Mouse (Mus musculus) fibroblast of lung, adult 2 months (primary cell): ENCODE data around the gene Naalad2.
"Not testable (repeated sequence)": the region's sequence is repeated elsewhere in the genome, so short reads cannot be mapped to it uniquely, and the experiment has no call there.

Experiments used
- DNase-seq: peaks from one replicate; pipeline ENCODE4 v3.0.0-alpha.2; 2011; ENCODE audit warnings: low read depth

Naalad2 gene

DNA sequence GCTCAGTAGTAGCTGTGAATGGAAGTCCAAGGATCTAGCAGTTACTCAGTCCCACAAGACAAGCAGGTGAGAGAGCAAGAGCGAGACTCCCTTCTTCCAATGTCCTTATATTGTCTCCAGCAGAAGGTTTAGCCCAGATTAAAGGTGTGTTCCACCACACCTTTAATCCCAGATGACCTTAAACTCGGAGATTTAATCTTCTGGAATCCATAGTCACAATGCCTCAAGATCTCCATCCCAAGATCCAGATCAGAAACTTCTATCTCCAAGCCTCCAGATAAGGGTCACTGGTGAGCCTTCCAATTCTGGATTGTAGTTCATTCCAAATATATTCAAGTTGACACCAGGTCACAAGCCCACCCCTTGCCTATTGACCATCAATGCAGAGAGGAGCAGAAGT, at the start of gene Naalad2:
Gene Naalad2 (minus strand): TSS at position 101 of the 400 bp plus-strand sequence.
- DNase-seq = not testable (repeated sequence)

DNA sequence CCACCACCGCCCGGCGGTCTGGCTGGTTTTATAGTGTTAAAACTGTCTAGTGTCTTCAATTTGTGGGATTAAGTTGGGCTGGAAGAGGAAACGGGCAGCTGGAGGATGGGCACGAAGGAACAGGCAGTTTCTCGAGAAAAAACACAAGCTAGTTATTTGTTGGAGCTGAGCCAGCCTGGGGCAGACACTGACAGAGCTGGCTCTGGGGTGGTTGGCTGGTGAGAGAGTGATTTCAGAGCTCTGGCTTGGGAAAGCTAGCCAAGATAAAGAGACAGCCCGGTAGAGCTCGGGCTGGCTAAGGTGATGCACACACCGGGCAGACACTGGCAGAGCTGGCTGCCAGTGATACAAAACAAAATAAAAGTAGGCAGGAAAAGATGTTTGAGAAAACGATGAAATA, 28.9 kb upstream of the Naalad2 start:
- no peak for DNase-seq

DNA sequence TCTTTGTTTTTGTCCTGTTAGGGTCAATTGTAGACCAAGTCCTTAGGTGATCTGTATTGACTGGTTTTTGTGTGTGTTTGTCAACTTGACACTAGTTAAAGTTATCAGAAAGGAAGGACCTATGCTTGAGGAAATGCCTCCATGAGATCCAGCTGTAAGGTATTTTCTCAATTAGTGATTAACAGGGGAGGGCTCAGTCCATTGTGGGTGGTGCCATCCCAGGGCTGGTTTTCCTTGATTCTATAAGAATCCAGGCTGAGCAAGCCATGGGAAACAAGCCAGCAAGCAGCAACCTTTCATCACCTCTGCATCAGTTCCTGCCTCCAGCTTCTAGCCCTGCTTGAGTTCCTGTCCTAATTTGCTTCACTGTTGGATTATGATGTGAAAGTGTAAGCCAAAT, 27.6 kb upstream of the Naalad2 start, which contains the start of gene Mbd3l2:
Gene Mbd3l2 (plus strand): TSS at position 301 of the 400 bp plus-strand sequence.
- DNase-seq = no peak

DNA sequence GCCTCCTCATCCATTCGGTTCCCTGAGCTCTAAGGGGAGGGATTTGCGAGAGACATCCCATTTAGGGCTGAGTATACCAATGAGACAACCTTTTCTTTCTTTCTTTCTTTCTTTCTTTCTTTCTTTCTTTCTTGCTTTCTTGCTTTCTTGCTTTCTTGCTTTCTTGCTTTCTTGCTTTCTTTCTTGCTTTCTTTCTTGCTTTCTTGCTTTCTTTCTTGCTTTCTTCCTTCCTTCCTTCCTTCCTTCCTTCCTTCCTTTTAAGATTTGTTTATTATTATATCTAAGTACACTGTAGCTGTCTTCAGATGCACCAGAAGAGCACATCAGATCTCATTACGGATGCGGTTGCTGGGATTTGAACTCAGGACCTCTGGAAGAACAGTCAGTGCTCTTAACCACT, 9.6 kb upstream of the Naalad2 start:
- not testable (repeated sequence) for DNase-seq

DNA sequence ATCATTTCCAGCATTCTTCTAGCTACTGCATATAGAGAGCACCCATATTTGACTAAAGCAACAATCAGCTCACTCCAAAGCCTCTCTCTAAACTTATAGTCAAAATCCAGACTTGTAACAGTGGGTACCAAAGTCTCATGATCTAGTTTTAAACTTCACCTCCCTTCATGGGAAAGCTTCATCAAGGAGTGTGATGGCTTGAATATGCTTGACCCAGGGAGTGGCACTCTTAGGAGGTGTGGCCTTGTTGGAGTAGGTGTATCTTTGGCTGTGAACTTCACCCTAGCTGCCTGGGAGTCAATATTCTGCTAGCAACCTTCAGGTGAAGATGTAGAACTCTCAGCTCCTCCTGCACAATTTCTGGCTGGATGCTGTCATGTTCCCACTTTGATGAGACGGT, 1.3 kb upstream of the Naalad2 start, which contains the start of gene Ubtfl1:
Gene Ubtfl1 (plus strand): TSS at position 301 of the 400 bp plus-strand sequence.
- no peak for DNase-seq

DNA sequence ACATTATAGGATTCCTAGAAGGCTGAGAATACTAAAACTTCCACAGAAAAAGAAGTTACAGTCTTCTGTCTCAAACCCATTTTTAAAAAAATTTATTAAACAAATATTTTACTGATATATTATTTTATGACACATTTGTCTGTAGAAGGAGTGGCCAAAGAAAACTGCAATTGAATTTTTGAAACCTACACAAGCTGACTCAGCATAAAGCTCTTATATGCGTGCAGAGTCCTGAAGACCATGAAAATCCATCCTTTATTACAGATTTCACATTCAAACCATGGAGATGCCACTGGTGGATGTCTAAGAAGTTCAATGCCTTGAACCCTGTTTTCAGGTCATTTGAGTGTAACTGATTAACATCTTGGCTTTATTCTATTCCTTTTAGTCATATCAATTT, 3.2 kb downstream of the Naalad2 start:
- DNase-seq = no peak

DNA sequence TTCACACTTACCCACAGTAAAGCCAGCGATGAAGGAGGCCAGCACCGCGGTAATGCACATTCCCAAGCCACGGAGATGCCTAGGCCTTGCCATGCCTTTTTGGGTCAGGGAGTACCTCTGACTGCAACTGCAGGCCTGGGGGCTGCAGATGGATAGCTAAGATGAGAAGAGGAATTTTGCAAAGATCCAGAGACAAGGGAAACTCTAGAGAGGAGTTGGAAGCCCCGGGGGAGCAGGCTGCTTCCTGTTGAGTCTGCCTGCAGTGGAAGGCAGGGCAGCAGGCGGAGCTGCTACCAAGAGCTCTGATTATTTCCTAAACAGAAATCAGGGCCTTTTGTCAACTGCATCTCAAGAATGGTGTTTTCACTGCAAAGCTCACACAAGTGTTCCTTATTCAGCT, 17.0 kb downstream of the Naalad2 start:
- DNase-seq = no peak

DNA sequence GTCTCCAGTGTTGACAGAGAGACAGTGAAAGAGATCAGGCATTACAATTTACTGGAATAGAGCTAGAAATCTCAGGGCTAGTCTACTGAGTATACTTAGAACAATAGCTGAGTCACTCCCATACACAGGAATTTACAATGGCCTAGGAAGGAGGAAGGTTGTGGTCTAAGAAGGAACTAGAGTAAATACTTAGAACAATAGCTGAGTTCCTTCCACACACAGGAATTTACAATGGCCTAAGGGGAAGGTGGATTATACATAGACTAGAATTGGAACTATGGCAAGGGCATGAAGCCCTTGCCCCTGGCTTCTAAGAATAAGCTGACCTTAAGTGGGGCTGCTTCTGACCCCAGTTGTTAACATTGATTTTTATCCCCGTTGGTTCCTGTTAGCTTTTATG, 29.8 kb downstream of the Naalad2 start:
- not testable (repeated sequence) for DNase-seq

DNA sequence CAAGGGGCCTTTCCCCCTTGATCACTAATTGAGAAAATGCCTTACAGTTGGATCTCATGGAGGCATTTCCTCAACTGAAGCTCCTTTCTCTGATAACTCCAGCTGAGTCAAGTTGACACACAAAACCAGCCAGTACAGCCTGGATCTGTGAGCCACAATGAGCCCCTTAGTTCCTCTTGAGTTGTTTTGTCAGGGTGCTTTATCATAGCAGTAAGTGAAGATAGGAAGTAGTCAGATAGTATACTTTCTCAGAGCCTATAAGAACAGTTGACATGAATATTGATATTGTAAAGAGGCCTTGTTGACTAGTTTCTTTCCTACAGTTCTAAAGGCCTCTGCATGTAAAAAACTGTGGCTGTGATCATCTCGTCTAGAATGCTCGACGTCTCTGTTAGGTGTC, 82.8 kb downstream of the Naalad2 start:
- DNase-seq = no peak

DNA sequence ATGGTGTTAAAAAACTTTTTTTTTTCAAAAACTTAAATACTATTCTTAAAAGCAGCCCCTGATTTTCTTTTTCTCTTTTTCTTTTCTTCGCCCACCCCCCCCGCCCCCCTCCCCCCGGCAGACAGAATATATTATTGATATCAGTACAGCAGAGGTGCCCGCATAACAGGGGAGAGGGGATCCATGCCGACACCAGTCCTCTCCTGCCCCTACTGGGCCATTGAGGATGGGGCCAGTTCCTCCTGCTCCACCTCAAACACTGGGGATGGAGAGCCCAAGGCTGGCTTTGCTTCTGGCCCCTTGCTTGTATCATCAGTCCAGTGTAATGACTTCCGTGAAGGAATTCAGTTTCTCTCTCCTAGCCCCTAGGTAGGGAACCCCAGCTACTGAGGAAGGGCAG, 104.5 kb downstream of the Naalad2 start:
- DNase-seq = no peak

DNA sequence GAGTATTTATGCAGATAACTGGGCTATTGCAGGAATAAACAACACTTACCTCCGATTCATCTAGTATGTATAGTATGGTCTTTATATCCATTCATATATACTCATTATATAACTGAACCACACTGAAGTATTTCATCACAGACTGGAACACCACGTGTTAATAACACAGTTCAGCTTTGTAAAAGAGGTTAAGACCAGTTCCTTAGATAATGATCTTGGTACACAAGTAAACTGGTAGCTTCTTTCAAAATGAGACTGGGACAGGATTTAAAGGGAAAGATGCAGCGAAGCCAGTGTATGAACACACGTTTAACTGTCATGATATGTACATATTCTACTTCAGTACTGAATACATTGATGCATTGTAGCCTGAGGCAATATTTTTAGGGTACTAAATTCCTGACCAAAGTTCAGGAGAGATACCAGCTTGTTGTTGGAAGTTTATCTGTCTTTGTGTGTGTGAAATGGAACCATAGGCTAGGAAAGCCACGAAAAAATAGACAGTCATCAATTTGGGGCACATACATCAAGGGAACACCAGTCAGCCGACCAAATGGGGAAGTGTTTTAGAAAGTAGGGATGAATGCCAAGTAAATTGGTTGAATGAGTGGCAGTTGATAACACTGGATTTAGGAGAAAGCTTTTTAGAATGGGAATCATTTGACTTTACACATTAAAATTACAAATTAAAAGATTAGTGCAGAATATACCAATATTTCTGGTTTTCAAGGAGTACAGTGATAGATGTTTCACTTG, 109.6 kb downstream of the Naalad2 start:
- no peak for DNase-seq

DNA sequence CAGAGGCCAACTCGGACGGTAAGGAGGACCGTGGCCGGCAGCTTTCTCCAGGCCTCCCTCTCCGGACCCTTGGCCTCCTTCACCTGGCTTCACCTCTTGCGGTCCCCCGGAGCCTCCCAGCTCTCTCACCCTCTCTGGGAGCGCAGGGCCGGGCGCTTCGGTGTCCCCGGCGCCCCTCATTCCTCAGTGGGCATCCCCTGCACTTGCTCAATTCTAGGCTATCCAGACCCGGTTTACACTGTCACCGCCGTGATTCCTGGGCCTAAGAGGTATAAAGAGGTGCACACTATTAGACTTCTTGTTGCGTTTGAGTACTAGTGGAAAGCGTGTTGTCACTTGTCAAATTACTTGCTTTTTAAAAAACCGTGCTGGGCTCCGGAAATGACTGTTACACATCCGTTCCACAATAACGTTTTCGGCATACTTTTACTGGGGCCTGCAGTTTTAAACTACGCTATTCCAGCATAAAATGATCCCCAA, 110.3 kb downstream of the Naalad2 start:
- no peak for DNase-seq

DNA sequence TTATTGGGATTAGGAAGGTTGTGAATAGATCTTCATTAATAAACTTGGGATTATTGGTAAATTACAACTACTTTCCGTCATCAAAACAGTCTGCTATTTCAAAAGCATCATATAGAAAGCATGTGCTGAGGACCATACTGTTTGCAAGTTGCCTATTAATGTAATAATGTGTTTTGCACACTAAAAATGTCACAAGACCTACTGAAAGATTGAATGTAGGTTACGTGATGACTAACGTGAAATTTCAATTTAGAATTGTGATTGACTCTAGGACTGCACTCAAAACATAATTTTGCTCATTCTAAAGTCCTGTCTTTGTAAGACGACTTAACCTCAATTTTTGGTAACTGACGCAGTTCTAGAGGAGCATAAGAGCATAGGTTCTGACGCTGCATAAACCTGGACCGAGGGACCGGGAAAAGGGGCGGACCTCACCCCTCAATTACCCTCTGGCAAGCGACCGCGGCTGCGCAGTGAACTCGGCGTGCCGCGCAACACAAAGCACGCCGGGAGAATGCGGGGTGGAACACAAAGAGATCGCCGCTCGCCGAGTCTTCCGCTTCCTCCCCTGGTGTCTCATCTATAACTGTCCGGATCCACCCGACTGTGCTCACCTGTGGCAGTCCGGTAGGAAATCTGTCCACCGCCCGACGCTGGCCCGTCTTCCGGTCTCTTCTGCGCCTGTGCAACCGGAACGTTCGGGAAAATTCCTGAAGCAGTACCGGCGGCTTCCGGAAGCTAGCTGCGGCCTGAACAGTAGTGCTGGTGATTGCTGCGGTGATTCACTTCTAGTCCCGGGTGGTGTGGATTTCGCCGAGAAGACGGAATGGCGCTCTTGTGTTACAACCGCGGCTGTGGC, 111.0 kb downstream of the Naalad2 start, which contains the start of gene Chordc1:
Gene Chordc1 (plus strand): TSS at position 555 of the 859 bp plus-strand sequence.
- DNase-seq = peak; percentile 90

DNA sequence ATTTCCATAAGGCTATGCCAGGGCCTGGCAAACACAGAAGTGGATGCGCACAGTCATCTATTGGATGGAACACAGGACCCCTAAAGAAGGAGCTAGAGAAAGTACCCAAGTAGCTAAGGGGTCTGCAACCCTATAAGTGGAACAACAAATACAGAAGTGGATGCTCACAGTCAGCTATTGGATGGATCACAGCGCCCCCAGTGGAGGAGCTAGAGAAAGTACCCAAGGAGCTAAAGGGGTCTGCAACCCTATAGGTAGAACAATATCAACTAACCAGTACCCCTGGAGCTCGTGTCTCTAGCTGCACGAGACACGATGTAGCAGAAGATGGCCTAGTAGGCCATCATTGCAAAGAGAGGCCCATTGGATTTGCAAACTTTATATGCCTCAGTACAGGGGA, 124.1 kb downstream of the Naalad2 start:
- DNase-seq = not testable (repeated sequence)

DNA sequence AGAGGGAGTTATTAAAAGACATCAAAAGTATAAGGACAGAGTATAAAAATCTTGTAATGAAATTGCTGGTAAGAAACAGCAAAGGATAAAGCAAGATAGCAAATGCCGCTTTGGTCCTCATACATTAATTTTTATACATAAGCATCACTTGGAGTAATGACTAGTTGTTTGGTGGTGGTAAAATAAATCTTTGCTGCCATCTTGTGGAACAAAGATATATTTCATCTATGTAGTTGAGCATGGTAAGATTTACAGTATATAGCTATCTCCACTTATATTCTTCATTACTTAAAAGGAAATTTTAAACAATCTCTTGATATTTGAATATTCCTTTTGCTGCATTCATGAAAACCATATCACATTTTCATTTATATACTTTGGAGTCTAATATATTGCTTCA, 125.3 kb downstream of the Naalad2 start:
- no peak for DNase-seq

DNA sequence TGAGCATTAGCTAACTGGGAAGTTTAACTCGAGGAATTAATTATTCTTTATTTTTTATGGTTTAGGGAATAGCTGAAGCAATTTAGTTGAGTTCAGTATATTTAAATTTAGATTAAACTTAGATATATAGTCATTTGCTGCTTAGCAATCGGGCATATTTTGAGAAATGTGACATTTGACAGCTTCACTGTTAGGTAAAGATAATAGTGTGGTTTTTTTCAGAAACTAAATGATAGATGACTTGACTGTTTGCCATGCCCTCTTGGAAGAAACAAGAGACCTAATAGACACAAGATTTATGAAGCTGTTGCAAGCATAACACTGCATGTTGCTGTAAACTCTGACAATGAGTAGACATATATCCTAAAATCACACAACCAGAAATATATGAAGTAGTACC, 126.0 kb downstream of the Naalad2 start:
- no peak for DNase-seq

DNA sequence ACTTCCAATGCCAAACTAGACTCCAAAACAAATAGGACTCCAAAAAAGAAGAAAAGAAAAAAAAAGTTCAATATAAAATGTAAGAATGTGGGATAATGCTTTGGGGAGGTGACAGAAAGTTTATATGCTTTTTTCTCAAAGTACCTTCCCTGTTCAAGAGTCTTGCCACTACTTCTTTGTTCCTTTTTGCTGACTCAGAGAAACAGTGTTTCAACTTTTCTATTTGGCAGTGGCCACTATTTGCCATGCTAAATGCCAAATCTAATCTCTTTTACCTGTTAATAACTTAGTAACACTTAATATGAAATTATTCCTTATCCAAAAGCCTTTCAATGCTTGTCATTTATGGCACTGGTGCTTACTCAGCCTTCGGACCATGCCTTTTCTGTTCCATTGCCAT, 126.9 kb downstream of the Naalad2 start:
- DNase-seq = no peak
